Mouse (Mus musculus) kidney, adult 8-10 months (tissue): Measurements from ENCODE around the gene 5330417H12Rik.
A peak's percentile ranks its signal among the peaks of the same experiment; 100 is the strongest.

ENCODE experiments used
- DNase-seq, 2 experiments: peaks; one replicate each; pipeline ENCODE4 v3.0.0; 2022

The 5330417H12Rik gene

DNA sequence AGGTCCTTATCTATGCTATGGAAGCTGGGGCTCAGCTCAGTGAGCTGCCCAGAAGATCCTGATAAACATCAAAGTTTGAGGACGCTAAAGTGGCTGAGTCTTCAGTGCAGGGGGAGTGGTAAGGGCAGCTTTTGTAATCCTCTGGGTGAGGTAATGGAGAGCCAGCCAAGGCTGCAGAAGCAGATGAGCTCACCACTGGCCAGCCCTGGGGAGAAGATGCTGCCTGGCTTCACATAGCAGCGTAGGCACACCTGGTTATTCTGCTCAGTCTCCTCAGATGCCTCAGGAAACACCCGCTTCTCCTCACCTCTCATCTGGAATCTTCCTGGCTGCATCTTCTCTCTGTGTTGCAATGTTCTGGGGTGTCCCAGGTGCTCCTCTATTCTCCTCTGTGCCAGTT, 529 bp downstream of the 5330417H12Rik start:
- DNase-seq = no peak

- DNase-seq = no peak
These were observed 4.8 kb downstream of the 5330417H12Rik start for GRCm38 (mm10) chr7:107620137-107620536.

GRCm38 (mm10) chr7:107619225-107619624, 5.7 kb downstream of the 5330417H12Rik start:
- DNase-seq = no peak

- DNase-seq = no peak
These were observed 6.7 kb downstream of the 5330417H12Rik start for GRCm38 (mm10) chr7:107618028-107618992.

DNA sequence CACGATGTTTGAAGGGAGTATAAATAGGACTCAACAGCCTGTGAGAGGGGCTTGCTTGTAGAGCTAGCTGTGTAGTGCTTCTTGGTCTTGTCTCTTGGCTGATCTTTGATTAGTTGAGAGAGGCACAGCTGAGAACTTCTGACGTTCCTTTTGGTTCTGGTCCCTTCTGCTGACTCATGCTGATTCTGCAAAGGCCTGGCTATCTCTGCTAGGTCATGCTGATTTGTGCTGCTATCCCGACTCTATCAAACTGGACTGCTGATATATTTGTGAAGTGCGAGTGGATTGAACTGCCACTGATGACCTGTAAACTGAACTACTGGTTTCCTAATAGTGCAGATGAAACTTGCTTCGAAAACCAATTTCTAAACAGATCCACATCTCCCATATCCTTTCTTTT, 14.1 kb downstream of the 5330417H12Rik start:
- no peak for DNase-seq

GRCm38 (mm10) chr7:107609622-107610255, 15.2 kb downstream of the 5330417H12Rik start:
- no peak for DNase-seq

GRCm38 (mm10) chr7:107607766-107608165, 17.2 kb downstream of the 5330417H12Rik start:
- no peak for DNase-seq

DNA sequence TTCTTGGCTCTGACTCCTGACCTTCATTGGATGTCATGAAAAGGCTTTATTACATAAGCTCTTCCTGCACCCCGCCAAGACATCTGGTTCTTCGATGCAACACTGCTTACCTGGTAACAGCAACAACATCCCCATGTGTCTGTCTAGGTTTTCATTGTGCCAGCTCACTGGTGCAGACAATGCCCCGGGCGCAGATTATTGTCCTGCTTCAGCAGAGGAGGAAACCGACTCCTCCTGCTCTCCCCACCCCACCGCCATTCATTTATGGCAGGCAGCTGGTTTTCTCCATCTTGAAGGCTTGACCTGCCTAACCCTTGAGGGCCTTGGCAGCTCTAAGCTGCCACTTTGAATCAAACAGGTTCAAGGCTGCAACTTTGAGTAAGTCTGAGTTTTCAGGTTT, 22.0 kb downstream of the 5330417H12Rik start:
- DNase-seq = peak in 1 of 2 experiments; percentile 4

- peak; percentile 6 to 31 for DNase-seq
These were observed 22.5 kb downstream of the 5330417H12Rik start for GRCm38 (mm10) chr7:107602505-107602904.

- peak; percentile 62 to 76 for DNase-seq
These were observed 24.3 kb downstream of the 5330417H12Rik start for GRCm38 (mm10) chr7:107600651-107601050.

- no peak for DNase-seq
These were observed 27.0 kb downstream of the 5330417H12Rik start for GRCm38 (mm10) chr7:107597956-107598355.

DNA sequence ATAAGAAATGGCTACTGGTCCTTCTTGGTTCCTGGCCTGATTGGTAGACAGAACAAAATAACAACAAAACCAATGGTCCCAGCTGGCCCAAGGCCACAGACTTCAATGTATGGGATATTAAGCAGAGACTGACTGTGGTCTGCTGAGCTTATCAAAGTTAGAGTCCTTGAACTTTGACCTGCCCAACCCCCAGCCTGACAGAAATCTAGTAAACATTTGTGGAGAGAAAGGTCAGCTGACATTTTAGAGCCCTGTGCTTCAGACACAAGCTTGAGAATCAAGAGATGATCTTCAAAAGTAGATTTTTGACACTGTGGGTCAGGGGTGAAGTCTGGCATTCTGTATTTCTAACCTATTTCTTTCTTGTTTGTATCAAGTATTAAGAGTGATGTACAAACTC, 28.2 kb downstream of the 5330417H12Rik start:
- DNase-seq = peak; percentile 28 to 37

DNA sequence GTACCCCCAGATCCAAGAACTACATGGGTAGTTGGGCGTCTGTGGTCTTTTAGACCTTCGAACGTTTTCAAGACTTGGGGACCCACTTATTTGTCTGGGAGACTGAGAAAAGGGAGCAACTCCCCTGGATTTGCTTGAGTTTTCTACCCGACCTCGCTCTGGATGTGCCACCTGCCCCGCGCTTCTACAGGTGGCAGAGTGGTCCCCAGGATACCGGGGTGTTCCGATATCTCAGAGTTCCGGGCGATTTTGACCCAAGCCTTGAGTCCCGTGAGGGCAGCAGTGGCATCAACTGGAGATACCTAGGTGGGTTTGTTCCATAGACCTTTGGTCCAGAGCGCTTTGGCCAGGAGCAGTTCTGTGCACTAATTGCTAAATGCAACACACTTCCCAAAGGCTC, 29.5 kb downstream of the 5330417H12Rik start:
- peak in 1 of 2 experiments; percentile 23 for DNase-seq

- peak; percentile 98 for DNase-seq
These were observed 30.0 kb downstream of the 5330417H12Rik start, which contains the start of gene Ppfibp2 for GRCm38 (mm10) chr7:107594857-107595402. Gene Ppfibp2 (plus strand): TSS chr7:107595207.

GRCm38 (mm10) chr7:107594325-107594856, 30.6 kb downstream of the 5330417H12Rik start:
- DNase-seq = peak; percentile 59 to 72

DNA sequence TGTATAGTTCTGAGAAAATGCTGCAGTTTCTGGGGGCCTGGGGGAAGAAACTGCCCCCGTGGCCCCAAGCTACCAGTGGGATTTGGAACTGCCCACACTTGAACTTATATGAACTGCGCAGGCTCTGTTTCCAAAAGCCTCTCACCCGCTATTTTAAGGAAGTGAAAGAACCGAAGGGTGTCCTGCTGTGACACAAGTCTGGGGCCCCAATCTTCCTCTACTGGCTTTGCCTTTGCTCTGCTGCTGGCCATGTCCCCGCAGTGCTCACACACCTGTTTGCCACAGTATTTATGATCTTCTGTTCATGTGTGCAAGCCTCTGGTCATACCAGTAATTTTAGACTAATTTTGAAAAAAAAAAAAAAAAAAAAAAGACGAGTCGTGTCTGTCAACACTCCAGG, 31.1 kb downstream of the 5330417H12Rik start:
- no peak for DNase-seq

- no peak for DNase-seq
These were observed 32.3 kb downstream of the 5330417H12Rik start for GRCm38 (mm10) chr7:107592641-107593040.

DNA sequence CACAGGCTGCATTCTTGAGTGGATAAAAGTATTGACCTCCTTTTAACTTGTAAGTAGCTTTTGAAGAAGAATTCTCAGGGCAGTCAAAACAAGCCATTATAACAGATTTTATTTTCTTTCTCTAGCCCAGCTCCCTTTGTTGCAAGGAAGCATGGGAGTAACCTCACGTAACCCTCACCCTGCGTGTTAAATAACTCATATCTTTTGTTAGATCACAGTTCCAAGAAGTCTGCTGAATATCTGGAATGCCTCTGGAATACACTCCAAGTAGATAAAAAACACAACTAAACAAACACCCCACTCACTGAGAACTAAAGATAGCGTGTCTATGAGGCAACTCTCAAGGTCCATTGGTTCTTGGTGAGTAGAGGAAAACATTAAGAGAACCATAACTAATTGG, 50.7 kb downstream of the 5330417H12Rik start:
- DNase-seq = peak in 1 of 2 experiments; percentile 27
